Mouse (Mus musculus) MEL (cell line): ENCODE data around the gene Zdhhc17.

Experiments
- CHD2 ChIP-seq: IDR thresholded peaks from 2 replicates; pipeline ENCODE4 v1.6.1; 2011; ENCODE audit warnings: low read length, improper control_type of control experiment
- CTCF ChIP-seq, 3 experiments: IDR thresholded peaks in 2 of 3; conservative IDR thresholded peaks in 1 of 3; 2 replicates each; pipeline ENCODE4 v1.5.1; 2011 to 2012; ENCODE audit warnings: low read length in 3 of 3, low read depth in 2 of 3, mild to moderate bottlenecking in 2 of 3, improper control_type of control experiment in 1 of 3, inconsistent platforms in 1 of 3, mixed read lengths in 1 of 3, moderate library complexity in 1 of 3; ENCODE audit not compliant: control insufficient read depth in 1 of 3, insufficient read depth in 1 of 3, poor library complexity in 1 of 3, severe bottlenecking in 1 of 3
- E2F4 ChIP-seq: IDR thresholded peaks from 2 replicates; pipeline ENCODE4 v1.6.1; 2011; ENCODE audit warnings: low read depth, low read length, improper control_type of control experiment, borderline replicate concordance
- EP300 ChIP-seq, 2 experiments: IDR thresholded peaks; 2 replicates each; pipeline ENCODE4 v1.6.1; 2011; ENCODE audit warnings: improper control_type of control experiment in 2 of 2, low read length in 2 of 2, low read depth in 1 of 2, mild to moderate bottlenecking in 1 of 2
- ETS1 ChIP-seq: IDR thresholded peaks from 2 replicates; pipeline ENCODE4 v1.6.1; 2012; ENCODE audit warnings: low read depth, mild to moderate bottlenecking, inconsistent platforms, low read length, improper control_type of control experiment, moderate library complexity
- GABPA ChIP-seq: IDR thresholded peaks from 2 replicates; pipeline ENCODE4 v1.6.1; 2012; ENCODE audit warnings: low read depth, mild to moderate bottlenecking, inconsistent platforms, low read length, improper control_type of control experiment, moderate library complexity
- MAZ ChIP-seq: IDR thresholded peaks from 2 replicates; pipeline ENCODE4 v1.6.1; 2012; ENCODE audit warnings: low read depth, mild to moderate bottlenecking, inconsistent platforms, low read length, improper control_type of control experiment
- MEF2A ChIP-seq: IDR thresholded peaks from 2 replicates; pipeline ENCODE4 v1.6.1; 2014; ENCODE audit warnings: low read depth, mild to moderate bottlenecking, inconsistent platforms, low read length, improper control_type of control experiment; ENCODE audit not compliant: poor library complexity, insufficient replicate concordance, severe bottlenecking; ENCODE audit errors: extremely low read depth
- POLR2A ChIP-seq, 2 experiments: IDR thresholded peaks; 2 replicates each; pipeline ENCODE4 v1.6.1; 2011 to 2012; ENCODE audit warnings: low read length in 2 of 2, mild to moderate bottlenecking in 2 of 2, control low read depth in 1 of 2, improper control_type of control experiment in 1 of 2, low read depth in 1 of 2, moderate library complexity in 1 of 2; ENCODE audit not compliant: control insufficient read depth in 1 of 2, insufficient read depth in 1 of 2, poor library complexity in 1 of 2
- POLR2AphosphoS5 ChIP-seq: IDR thresholded peaks from 2 replicates; pipeline ENCODE4 v1.6.1; 2012; ENCODE audit warnings: low read depth, borderline replicate concordance, mild to moderate bottlenecking, inconsistent platforms, low read length, moderate library complexity, mixed read lengths

- no peak for TF ChIP-seq MAZ
- TF ChIP-seq CHD2 = no peak
- TF ChIP-seq CTCF (IDR thresholded peaks at IDR 0.05 in 2 of 3, conservative IDR thresholded peaks at IDR 0.05 in 1 of 3; ENCODE audit: control insufficient read depth in 1 of 3, insufficient read depth in 1 of 3, low read depth in 2 of 3, low read length in 3 of 3, poor library complexity in 1 of 3, severe bottlenecking in 1 of 3) = no peak
- TF ChIP-seq MEF2A = no peak
- no peak for TF ChIP-seq E2F4
- no peak for TF ChIP-seq EP300 (IDR thresholded peaks at IDR 0.05; ENCODE audit: low read depth in 1 of 2, low read length in 2 of 2)
- TF ChIP-seq ETS1 = no peak
- no peak for TF ChIP-seq POLR2A (IDR thresholded peaks at IDR 0.05; ENCODE audit: control insufficient read depth in 1 of 2, insufficient read depth in 1 of 2, low read depth in 1 of 2, low read length in 2 of 2, poor library complexity in 1 of 2)
- no peak for TF ChIP-seq GABPA
- TF ChIP-seq POLR2AphosphoS5 = no peak
These were observed 14.8 kb upstream of the Zdhhc17 start for GRCm38 (mm10) chr10:111024746-111025145.
